1 mouse cellular context compared by ENCODE assay signal in genomic region chr7:24546634-24547389, GRCm38 (mm10).
A peak's percentile ranks its signal among the peaks of the same experiment; 100 is the strongest.
TF ChIP-seq lines count a peak whose summit lies in the region.

No protein-coding gene starts in this region.

TF ChIP-seq in MEL, 35 proteins besides CTCF, POLR2A, EP300 and RAD21 (continued from another document):
- no peak for TF ChIP-seq TBP (IDR thresholded peaks at IDR 0.05; ENCODE audit: low read depth, low read length)
- no peak for TF ChIP-seq JUND (IDR thresholded peaks at IDR 0.05; ENCODE audit: low read depth, low read length)
- peak; percentile 96 for TF ChIP-seq MXI1 (IDR thresholded peaks at IDR 0.05; ENCODE audit: low read depth, low read length)
- peak; percentile 29; the same call in 1 of the 2 replicates for TF ChIP-seq USF1 (IDR thresholded peaks at IDR 0.05; ENCODE audit: low read depth, low read length)
- TF ChIP-seq MYB (IDR thresholded peaks at IDR 0.05; ENCODE audit: low read depth, low read length): no peak
- TF ChIP-seq MYC (IDR thresholded peaks at IDR 0.05; ENCODE audit: low read depth, low read length): peak; percentile 35; the same call in 1 of the 2 replicates
- no peak for TF ChIP-seq CHD1 (IDR thresholded peaks at IDR 0.05; ENCODE audit: low read depth, low read length)
- 0 out of 2 replicates have a peak, but pooled peaks have one; percentile 28 for TF ChIP-seq E2F4 (IDR thresholded peaks at IDR 0.05; ENCODE audit: borderline replicate concordance, low read depth, low read length)
- TF ChIP-seq GATA1 (IDR thresholded peaks at IDR 0.05; ENCODE audit: low read depth, low read length): peak; percentile 81
- TF ChIP-seq SIN3A (IDR thresholded peaks at IDR 0.05; ENCODE audit: low read length): peak; percentile 99
- TF ChIP-seq BHLHE40 (IDR thresholded peaks at IDR 0.05; ENCODE audit: borderline replicate concordance, low read depth, low read length): peak; percentile 68; the same call in 1 of the 2 replicates
- no peak for TF ChIP-seq ZC3H11A (IDR thresholded peaks at IDR 0.05; ENCODE audit: low read depth, low read length)
- TF ChIP-seq GABPA (IDR thresholded peaks at IDR 0.05; ENCODE audit: low read depth, low read length): no peak
- no peak for TF ChIP-seq MAFK (IDR thresholded peaks at IDR 0.05; ENCODE audit: borderline replicate concordance, low read depth, low read length)
- peak; percentile 86; the same call in 1 of the 2 replicates for TF ChIP-seq MAZ (IDR thresholded peaks at IDR 0.05; ENCODE audit: low read depth, low read length)
- TF ChIP-seq MAX (IDR thresholded peaks at IDR 0.05; ENCODE audit: low read length): peak; percentile 46; the same call in 1 of the 2 replicates
- TF ChIP-seq NRF1 (IDR thresholded peaks at IDR 0.05; ENCODE audit: insufficient read depth, low read depth, low read length, poor library complexity, severe bottlenecking): peak; percentile 96
- TF ChIP-seq TCF12 (IDR thresholded peaks at IDR 0.05; ENCODE audit: low read depth, low read length): peak; percentile 35
- peak; percentile 98 for TF ChIP-seq HCFC1 (IDR thresholded peaks at IDR 0.05; ENCODE audit: low read depth, low read length)
- TF ChIP-seq ZMIZ1 (IDR thresholded peaks at IDR 0.05; ENCODE audit: low read depth, low read length): peak; percentile 66
- TF ChIP-seq ETS1 (IDR thresholded peaks at IDR 0.05; ENCODE audit: low read depth, low read length): peak; percentile 27; the same call in 1 of the 2 replicates
- TF ChIP-seq ZKSCAN1 (IDR thresholded peaks at IDR 0.05; ENCODE audit: low read depth, low read length): no peak
- TF ChIP-seq ELF1 (IDR thresholded peaks at IDR 0.05; ENCODE audit: low read depth, low read length): peak; percentile 88
- 0 out of 2 replicates have a peak, but pooled peaks have one; percentile 34 for TF ChIP-seq RCOR1 (IDR thresholded peaks at IDR 0.05; ENCODE audit: low read depth, low read length)
- TF ChIP-seq POLR2AphosphoS5 (IDR thresholded peaks at IDR 0.05; ENCODE audit: borderline replicate concordance, low read depth, low read length): no peak
- peak; percentile 87 for TF ChIP-seq KAT2A (conservative IDR thresholded peaks at IDR 0.05; ENCODE audit: low read depth, low read length)
- TF ChIP-seq NELFE (IDR thresholded peaks at IDR 0.05; ENCODE audit: low read depth, low read length): peak; percentile 69
TF ChIP-seq in MEL: peak in this region for 18.
